Mouse (Mus musculus) heart, embryonic 11.5 days (tissue): ENCODE measurements around the gene Nlrp1a. TPM values are rescaled to one million over a fixed set of nuclear protein-coding genes. Genes with fewer than 3 reads are reported as not detected.

Source experiments
- ATAC-seq: fragments of 200-750 bp; cut with Nextera tagmentation; replicated peaks from 2 replicates; pipeline ENCODE4 v1.8.0; 2017; ENCODE audit warnings: moderate library complexity; ENCODE audit not compliant: insufficient number of reproducible peaks, low FRiP score, low TSS enrichment
- H3K27ac ChIP-seq: fragments of 300-500 bp; sonication (generic); 2 replicates; pipeline ENCODE4 v1.5.1; 2014; ENCODE audit warnings: mild to moderate bottlenecking, low read depth, low read length
- H3K27me3 ChIP-seq: fragments of 300-500 bp; sonication (generic); 2 replicates; pipeline ENCODE4 v1.6.1; 2014; ENCODE audit warnings: mild to moderate bottlenecking, low read length, mixed read lengths; ENCODE audit not compliant: control insufficient read depth, insufficient read depth
- H3K36me3 ChIP-seq: fragments of 300-500 bp; sonication (generic); 2 replicates; pipeline ENCODE4 v1.6.1; 2014; ENCODE audit warnings: mild to moderate bottlenecking, low read length, moderate library complexity, mixed read lengths; ENCODE audit not compliant: control insufficient read depth, insufficient read depth
- H3K4me1 ChIP-seq: fragments of 300-500 bp; sonication (generic); 2 replicates; pipeline ENCODE4 v1.6.1; 2014; ENCODE audit warnings: low read length; ENCODE audit not compliant: control insufficient read depth, insufficient read depth
- H3K4me2 ChIP-seq: fragments of 300-500 bp; sonication (generic); 2 replicates; pipeline ENCODE4 v1.6.1; 2014; ENCODE audit warnings: mild to moderate bottlenecking, moderate library complexity
- H3K4me3 ChIP-seq: fragments of 300-500 bp; sonication (generic); 2 replicates; pipeline ENCODE4 v1.5.1; 2014; ENCODE audit warnings: low read depth, low read length
- H3K9ac ChIP-seq: fragments of 300-500 bp; sonication (generic); 2 replicates; pipeline ENCODE4 v1.6.1; 2014; ENCODE audit warnings: mild to moderate bottlenecking, low read depth, low read length, moderate library complexity
- H3K9me3 ChIP-seq: fragments of 300-500 bp; sonication (generic); replicated peaks from 2 replicates; pipeline ENCODE4 v1.6.1; 2016; ENCODE audit warnings: low read length; ENCODE audit not compliant: control insufficient read depth
- WGBS: fragments of 180-500 bp; shearing (Covaris S2); extraction: QIAGEN DNeasy Blood & Tissue Kit; methylation state at CpG from one replicate; pipeline ENCODE4 v1.1.7; 2014; ENCODE audit not compliant: insufficient replicate concordance; 5-methylcytosine and 5-hydroxymethylcytosine counted together
- polyA plus RNA-seq: library from polyadenylated mRNA; unstranded; fragments of >200 nt; fragmentation: Nextera tagmentation; extraction: Ambion mirVana; gene quantifications from 2 replicates; pipeline ENCODE4 v1.2.1, GENCODE M21; 2014

Nlrp1a gene
- polyA plus RNA-seq, 1 experiment from 2014 or later = not detected

DNA sequence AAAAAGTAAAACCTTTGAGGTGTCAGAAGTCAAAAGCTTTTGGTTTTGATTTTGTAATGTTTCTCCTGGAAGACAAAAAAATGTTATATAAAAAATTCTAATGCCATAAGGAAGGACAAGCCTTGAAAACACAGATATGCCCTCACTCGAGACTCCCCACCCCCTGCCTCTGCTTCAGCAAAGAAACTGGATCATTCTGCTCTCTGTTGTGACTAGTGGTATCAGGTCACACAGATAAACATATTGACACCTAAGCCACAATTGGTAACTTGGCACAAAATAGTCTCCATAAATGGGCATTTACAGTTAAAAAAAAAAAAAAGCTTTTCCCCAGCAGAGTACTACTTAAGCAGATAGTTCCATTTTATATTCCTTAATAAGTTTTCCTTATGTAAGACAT, 68.2 kb downstream of the Nlrp1a start:
- no peak for ATAC-seq
- Histone ChIP-seq H3K9ac (no peak overlapping the region), H3K4me1 (no peaks in the 10 kb centered on the region), H3K36me3 (no peaks in the 10 kb centered on the region), H3K4me2 (no peak overlapping the region), H3K27me3 (no peaks in the 10 kb centered on the region), H3K9me3 (no peaks in the 10 kb centered on the region), H3K4me3 (no peak overlapping the region), H3K27ac (no peak overlapping the region)
- 63% methylated on average over 1 of the region's 1 CpGs for WGBS

GRCm38 (mm10) chr11:71052554-71052953, 92.0 kb downstream of the Nlrp1a start:
- Histone ChIP-seq H3K27ac (no peak overlapping the region), H3K4me2 (no peak overlapping the region), H3K4me3 (no peak overlapping the region), H3K4me1 (no peaks in the 10 kb centered on the region), H3K27me3 (no peaks in the 10 kb centered on the region), H3K9ac (no peak overlapping the region), H3K36me3 (no peaks in the 10 kb centered on the region), H3K9me3 (no peaks in the 10 kb centered on the region)
- 0% methylated on average over 1 of the region's 1 CpGs for WGBS
- no peak for ATAC-seq

Other genes starting within 250 kb of the Nlrp1a start
- gene Nup88, start 174.7 kb downstream of the Nlrp1a start, polyA plus RNA-seq = 129 and 145 TPM in 2 replicates
- 54.4 and 58.6 TPM in 2 replicates for gene Rpain, start 174.5 kb downstream of the Nlrp1a start, polyA plus RNA-seq
- gene C1qbp, start 161.7 kb downstream of the Nlrp1a start, polyA plus RNA-seq = 270 and 274 TPM in 2 replicates
- gene Dhx33, start 140.3 kb downstream of the Nlrp1a start, polyA plus RNA-seq = 15.6 and 20.5 TPM in 2 replicates
- 27.4 and 28.0 TPM in 2 replicates for gene Mis12, start 125.1 kb downstream of the Nlrp1a start, polyA plus RNA-seq
- gene Derl2, start 124.9 kb downstream of the Nlrp1a start, polyA plus RNA-seq = 34.7 and 34.8 TPM in 2 replicates
- 20.0 and 26.6 TPM in 2 replicates for gene 6330403K07Rik, start 111.2 kb downstream of the Nlrp1a start, polyA plus RNA-seq
- not detected in 2 replicates for gene Nlrp1b, start 86.0 kb upstream of the Nlrp1a start, polyA plus RNA-seq